Mouse (Mus musculus) spleen, adult 2 months (tissue): ENCODE data around the gene Gm4779.

ENCODE experiments used
- CTCF ChIP-seq: fragments of 200-500 bp; IDR thresholded peaks from 2 replicates; pipeline ENCODE4 v1.5.1; 2011; ENCODE audit warnings: mild to moderate bottlenecking, inconsistent platforms; ENCODE audit not compliant: insufficient read depth, insufficient read length, insufficient replicate concordance; ENCODE audit errors: extremely low read depth
- POLR2A ChIP-seq: fragments of 200-500 bp; IDR thresholded peaks from 2 replicates; pipeline ENCODE4 v1.6.1; 2011; ENCODE audit warnings: low read depth, low read length, inconsistent platforms

DNA sequence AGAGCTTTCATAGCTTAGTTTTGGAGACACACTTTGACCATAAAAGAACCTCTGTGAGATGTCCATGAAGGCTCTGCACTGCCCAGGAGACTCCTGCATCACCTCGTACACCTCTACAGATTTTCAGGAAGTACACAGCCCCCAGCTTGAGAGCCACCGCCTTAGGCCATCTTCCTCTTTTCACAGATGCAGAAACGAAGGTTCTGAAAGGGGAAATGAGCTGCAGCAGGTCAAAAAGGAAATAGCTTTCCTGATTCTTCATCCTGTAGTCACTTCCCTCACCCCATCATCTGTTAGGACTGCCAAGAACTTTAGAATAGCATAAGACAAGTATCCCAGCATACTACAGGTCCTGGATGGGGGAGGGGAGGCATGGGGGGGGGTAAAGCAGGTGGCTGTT, 23.9 kb downstream of the Gm4779 start:
- TF ChIP-seq POLR2A (no peak), CTCF (no peak)
